Mouse (Mus musculus): ENCODE data around the gene Fam104a. TPM values are rescaled to one million over a fixed set of nuclear protein-coding genes. Genes with fewer than 3 reads are reported as not detected.
A peak's percentile ranks its signal among the peaks of the same experiment; 100 is the strongest.

The Fam104a gene
- polyA plus RNA-seq, 1 experiment from 2014 or later = 52.0 TPM

DNA sequence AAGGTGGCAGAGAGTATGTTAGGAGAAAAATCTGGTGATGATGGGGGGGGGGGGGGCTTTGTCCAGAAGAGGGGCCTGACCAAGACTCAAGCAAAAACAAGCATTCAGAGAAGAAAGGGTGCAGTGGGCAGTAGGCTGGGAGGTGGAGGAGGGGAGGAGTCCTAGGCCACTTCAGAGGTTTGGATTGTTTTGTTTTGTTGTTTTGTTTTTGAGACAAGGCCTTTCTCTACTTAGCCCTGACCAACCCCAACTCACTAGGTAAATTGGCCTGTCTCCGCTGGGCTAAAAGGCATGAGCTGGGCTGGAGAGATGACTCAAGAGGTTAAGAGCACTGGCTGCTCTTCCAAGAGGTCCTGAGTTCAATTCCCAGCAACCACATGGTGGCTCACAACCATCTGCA lies 27.1 kb upstream of the Fam104a start:
- Histone ChIP-seq H3K9ac (peak overlapping the region; percentile 34; the same call in 1 of the 2 replicates), H3K4me3 (ENCODE audit: low read depth, low read length) (no peak overlapping the region), H3K4me1 (ENCODE audit: insufficient read depth) (peaks cover 15% of the 10 kb centered on the region), H3K36me3 (ENCODE audit: insufficient read depth) (0 out of 2 replicates have a peak, but pooled peaks cover 5% of the 10 kb centered on the region), H3K27ac (ENCODE audit: low read depth) (no peak overlapping the region), H3K4me2 (no peak overlapping the region), H3K9me3 (ENCODE audit: low read depth, low read length) (no peaks in the 10 kb centered on the region), H3K27me3 (ENCODE audit: insufficient read depth, low read length) (no peaks in the 10 kb centered on the region)
- TF ChIP-seq CTCF (IDR thresholded peaks at IDR 0.05; ENCODE audit: low read depth) = no peak
- ATAC-seq (ENCODE audit: insufficient read depth) (no peak), DNase-seq (no peak)
- 78% methylated on average over 1 of the region's 1 CpGs for WGBS

DNA sequence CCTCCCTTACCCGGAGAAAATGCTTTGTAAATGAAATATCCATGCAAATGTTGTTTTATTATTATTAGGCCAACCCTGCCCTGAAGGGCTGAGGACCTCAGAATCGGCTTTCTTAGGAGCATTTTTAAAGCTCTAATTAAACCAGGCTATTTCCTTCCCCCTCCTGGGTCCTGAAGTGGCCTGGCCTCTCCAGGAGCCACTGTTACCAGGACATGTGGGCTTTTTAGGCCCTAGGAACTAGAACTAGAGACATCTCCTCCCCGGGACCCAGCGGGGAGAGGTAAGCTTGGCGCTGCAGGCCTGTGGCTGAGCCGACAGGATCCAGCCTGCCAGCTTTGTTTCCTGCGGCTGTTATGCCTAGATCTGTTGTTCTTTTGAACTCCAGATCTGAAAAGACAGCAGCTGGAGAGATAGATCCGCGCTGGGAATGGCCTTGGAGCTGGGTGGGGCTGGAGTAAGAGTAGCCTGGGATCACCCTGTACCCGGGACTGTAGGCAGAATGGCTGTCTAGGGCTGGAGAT lies 26.4 kb upstream of the Fam104a start:
- peak overlapping the region; percentile 74 for H3K27ac ChIP-seq (ENCODE audit: low read depth)
- peak overlapping the region; percentile 34 for H3K9ac ChIP-seq
- 0 out of 2 replicates have a peak, but pooled peaks cover 5% of the 10 kb centered on the region for H3K36me3 ChIP-seq (ENCODE audit: insufficient read depth)
- WGBS = 8% methylated on average over 10 of the region's 10 CpGs
- ATAC-seq (ENCODE audit: insufficient read depth) = 0 out of 2 replicates have a peak, but pooled peaks have one; percentile 35
- H3K4me2 ChIP-seq = peak overlapping the region; percentile 23
- peaks cover 15% of the 10 kb centered on the region for H3K4me1 ChIP-seq (ENCODE audit: insufficient read depth)
- no peaks in the 10 kb centered on the region for H3K9me3 ChIP-seq (ENCODE audit: low read depth, low read length)
- peak; percentile 68 for DNase-seq
- no peak for TF ChIP-seq CTCF (IDR thresholded peaks at IDR 0.05; ENCODE audit: low read depth)
- H3K4me3 ChIP-seq (ENCODE audit: low read depth, low read length) = no peak overlapping the region
- no peaks in the 10 kb centered on the region for H3K27me3 ChIP-seq (ENCODE audit: insufficient read depth, low read length)

DNA sequence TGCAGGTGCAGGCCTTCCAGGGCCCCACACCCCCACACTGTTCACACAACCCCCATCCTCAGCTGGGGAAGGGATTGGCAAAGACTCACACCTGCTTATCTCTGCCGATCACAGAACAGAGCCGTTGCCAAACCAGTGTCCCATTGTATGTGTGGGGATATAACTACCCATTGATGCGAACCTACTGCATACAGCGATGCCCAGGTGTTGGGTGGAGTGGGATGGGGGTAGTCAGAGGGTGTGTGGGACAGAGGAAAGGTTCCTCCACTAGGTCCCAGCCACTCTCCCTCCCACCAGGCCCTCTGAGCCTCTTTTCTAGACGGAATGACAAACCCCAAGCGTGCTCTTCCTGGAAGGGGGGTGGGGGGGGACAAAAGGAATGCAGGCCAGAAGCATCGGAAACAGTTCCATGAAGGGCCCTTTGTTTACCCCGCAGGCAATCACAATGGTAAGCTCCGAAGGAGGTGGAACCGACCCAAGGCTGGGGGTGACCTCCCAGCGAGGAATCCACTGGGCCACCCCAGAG lies 25.8 kb upstream of the Fam104a start, which contains the start of gene Cpsf4l:
Gene Cpsf4l (minus strand): TSS at position 287 of the 526 bp plus-strand sequence.
- Histone ChIP-seq H3K4me1 (ENCODE audit: insufficient read depth) (peaks cover 15% of the 10 kb centered on the region), H3K9ac (peak within 1 kb of the TSS; percentile 34), H3K27me3 (ENCODE audit: insufficient read depth, low read length) (no peaks in the 10 kb centered on the region), H3K36me3 (ENCODE audit: insufficient read depth) (0 out of 2 replicates have a peak, but pooled peaks cover 5% of the 10 kb centered on the region), H3K4me2 (peak within 1 kb of the TSS; percentile 23), H3K27ac (ENCODE audit: low read depth) (peak within 1 kb of the TSS; percentile 74), H3K9me3 (ENCODE audit: low read depth, low read length) (no peaks in the 10 kb centered on the region), H3K4me3 (ENCODE audit: low read depth, low read length) (no peak within 1 kb of the TSS)
- TF ChIP-seq CTCF (IDR thresholded peaks at IDR 0.05; ENCODE audit: low read depth) = no peak
- DNase-seq (peak; percentile 65), ATAC-seq (ENCODE audit: insufficient read depth) (peak; percentile 70; the same call in 1 of the 2 replicates)
- 11% methylated on average over 11 of the region's 11 CpGs for WGBS

DNA sequence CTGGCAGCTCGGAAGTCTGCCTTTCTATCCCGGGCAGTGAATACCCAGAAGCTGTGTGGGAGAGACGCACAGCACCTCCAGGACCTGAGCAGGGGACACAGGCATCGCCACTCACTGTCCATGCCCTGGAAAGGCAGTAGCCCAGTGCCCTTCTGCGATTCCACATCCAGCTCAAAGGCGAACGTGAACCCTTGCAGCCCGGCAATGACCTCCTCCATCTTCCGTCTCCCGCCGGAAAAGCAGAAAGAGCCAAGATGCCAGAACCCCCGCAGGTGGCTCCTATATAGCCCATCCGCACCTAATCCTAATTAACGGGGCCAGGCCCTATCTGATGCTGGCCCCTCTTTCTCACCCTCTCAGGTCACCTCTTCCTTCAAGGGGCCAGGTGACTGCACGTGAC lies 25.3 kb upstream of the Fam104a start:
- Histone ChIP-seq H3K4me2 (no peak overlapping the region), H3K27me3 (ENCODE audit: insufficient read depth, low read length) (no peaks in the 10 kb centered on the region), H3K27ac (ENCODE audit: low read depth) (no peak overlapping the region), H3K9ac (no peak overlapping the region), H3K4me3 (ENCODE audit: low read depth, low read length) (no peak overlapping the region), H3K4me1 (ENCODE audit: insufficient read depth) (peaks cover 15% of the 10 kb centered on the region), H3K36me3 (ENCODE audit: insufficient read depth) (0 out of 2 replicates have a peak, but pooled peaks cover 5% of the 10 kb centered on the region), H3K9me3 (ENCODE audit: low read depth, low read length) (no peaks in the 10 kb centered on the region)
- WGBS = 21% methylated on average over 15 of the region's 15 CpGs
- DNase-seq (no peak), ATAC-seq (ENCODE audit: insufficient read depth) (0 out of 2 replicates have a peak, but pooled peaks have one; percentile 4)
- TF ChIP-seq CTCF (IDR thresholded peaks at IDR 0.05; ENCODE audit: low read depth) = no peak

DNA sequence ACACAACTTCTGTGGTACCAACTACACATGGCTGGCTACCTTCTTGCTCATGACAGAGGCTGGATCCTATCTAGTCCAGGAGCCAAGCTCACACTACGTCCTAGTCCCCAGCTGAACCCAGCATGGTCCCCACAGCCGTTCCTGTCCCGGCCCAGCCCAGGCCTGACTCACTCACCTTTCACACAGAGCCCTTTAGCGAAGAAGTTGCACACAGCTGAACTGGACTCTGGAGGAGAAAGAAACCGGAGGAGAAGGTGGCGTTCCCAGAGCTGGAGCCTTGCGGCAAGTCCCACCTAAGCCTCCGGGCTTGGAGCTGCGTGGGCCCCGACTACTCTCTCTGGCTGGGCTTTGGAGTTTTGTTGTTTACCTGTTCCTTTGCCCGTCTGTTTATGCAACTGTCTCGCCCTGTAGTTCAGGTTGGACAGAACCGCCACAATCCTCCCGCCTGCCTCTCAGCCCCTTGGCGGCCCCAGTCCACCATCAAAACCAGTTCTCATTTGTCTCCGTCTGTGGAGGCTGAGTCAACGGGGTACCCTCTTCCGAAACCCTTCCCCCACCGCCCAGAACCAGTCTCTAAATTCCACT lies 24.8 kb upstream of the Fam104a start:
- Histone ChIP-seq H3K27me3 (ENCODE audit: insufficient read depth, low read length) (no peaks in the 10 kb centered on the region), H3K36me3 (ENCODE audit: insufficient read depth) (0 out of 2 replicates have a peak, but pooled peaks cover 5% of the 10 kb centered on the region), H3K27ac (ENCODE audit: low read depth) (no peak overlapping the region), H3K4me3 (ENCODE audit: low read depth, low read length) (no peak overlapping the region), H3K4me1 (ENCODE audit: insufficient read depth) (peaks cover 15% of the 10 kb centered on the region), H3K4me2 (no peak overlapping the region), H3K9ac (no peak overlapping the region), H3K9me3 (ENCODE audit: low read depth, low read length) (no peaks in the 10 kb centered on the region)
- WGBS = 53% methylated on average over 19 of the region's 19 CpGs
- ATAC-seq (ENCODE audit: insufficient read depth) = no peak
- no peak for TF ChIP-seq CTCF (IDR thresholded peaks at IDR 0.05; ENCODE audit: low read depth)
- DNase-seq = no peak

DNA sequence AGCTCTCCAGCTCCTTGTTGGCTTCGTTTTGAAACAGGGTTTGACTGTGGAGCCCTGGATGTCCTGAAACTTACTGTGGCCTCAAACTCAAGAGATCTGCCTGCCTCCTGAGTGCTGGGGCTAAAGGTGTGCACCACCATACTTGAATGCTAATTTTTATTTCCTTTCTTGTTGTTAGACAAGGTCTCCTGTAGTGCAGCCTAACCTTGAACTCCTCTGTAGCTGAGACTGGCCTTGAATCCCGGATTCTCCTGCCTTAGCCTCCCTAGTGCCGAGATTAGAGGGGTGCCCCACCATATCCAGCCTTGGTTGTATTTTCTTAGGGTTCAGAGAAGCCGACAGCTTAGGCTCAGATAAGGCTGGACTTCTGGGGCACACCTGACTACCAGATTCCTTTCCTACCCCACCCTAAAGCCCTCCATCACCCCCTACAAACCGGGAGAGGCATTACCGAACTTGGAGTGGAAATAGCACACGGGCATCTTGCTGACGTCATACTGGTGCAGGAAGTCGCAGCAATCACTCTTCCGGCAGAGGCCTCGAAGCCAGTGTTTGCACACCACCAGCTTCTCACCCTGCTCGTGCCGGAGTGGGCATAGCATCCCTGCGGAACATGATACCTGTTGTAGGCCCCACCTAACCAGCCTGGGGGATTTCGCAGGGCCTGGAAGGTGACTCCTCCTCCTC lies 22.2 kb upstream of the Fam104a start:
- Histone ChIP-seq H3K9ac (no peak overlapping the region), H3K36me3 (ENCODE audit: insufficient read depth) (0 out of 2 replicates have a peak, but pooled peaks cover 5% of the 10 kb centered on the region), H3K4me1 (ENCODE audit: insufficient read depth) (peaks cover 15% of the 10 kb centered on the region), H3K27ac (ENCODE audit: low read depth) (no peak overlapping the region), H3K9me3 (ENCODE audit: low read depth, low read length) (no peaks in the 10 kb centered on the region), H3K27me3 (ENCODE audit: insufficient read depth, low read length) (no peaks in the 10 kb centered on the region), H3K4me2 (no peak overlapping the region), H3K4me3 (ENCODE audit: low read depth, low read length) (no peak overlapping the region)
- TF ChIP-seq CTCF (IDR thresholded peaks at IDR 0.05; ENCODE audit: low read depth) = no peak
- ATAC-seq (ENCODE audit: insufficient read depth) (no peak), DNase-seq (no peak)
- WGBS = 67% methylated on average over 15 of the region's 15 CpGs

DNA sequence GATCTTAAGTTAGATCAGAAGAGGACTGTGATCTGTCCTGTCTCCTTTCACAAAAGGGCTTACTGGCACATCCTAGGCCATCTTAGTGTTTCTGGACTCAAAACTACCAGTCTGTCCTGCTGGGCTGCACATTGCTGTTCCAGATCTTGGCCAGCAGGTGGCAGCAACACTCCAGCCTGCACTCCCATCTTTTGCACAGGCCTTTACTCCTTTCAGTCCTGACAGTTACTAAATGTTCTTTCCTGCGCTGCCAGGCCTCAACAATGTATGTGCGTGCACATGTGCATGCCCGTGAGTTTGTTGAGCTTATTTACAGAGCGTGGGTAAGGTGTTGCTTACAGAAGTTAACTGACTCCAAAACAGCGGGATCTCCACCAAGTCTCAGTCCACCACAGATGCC lies 19.8 kb upstream of the Fam104a start:
- Histone ChIP-seq H3K9me3 (ENCODE audit: low read depth, low read length) (no peaks in the 10 kb centered on the region), H3K27ac (ENCODE audit: low read depth) (no peak overlapping the region), H3K27me3 (ENCODE audit: insufficient read depth, low read length) (no peaks in the 10 kb centered on the region), H3K4me1 (ENCODE audit: insufficient read depth) (no peaks in the 10 kb centered on the region), H3K36me3 (ENCODE audit: insufficient read depth) (peaks cover 10% of the 10 kb centered on the region; the same call in 1 of the 2 replicates), H3K9ac (no peak overlapping the region), H3K4me3 (ENCODE audit: low read depth, low read length) (no peak overlapping the region), H3K4me2 (no peak overlapping the region)
- 23% methylated on average over 5 of the region's 5 CpGs for WGBS
- DNase-seq (peak; percentile 90), ATAC-seq (ENCODE audit: insufficient read depth) (peak; percentile 72)
- peak; percentile 100 for TF ChIP-seq CTCF (IDR thresholded peaks at IDR 0.05; ENCODE audit: low read depth)

Measured in lung, embryonic 14.5 days (tissue).